Mouse (Mus musculus): ENCODE results near the gene Prss57.

Gene Prss57

GRCm38 (mm10) chr10:79790861-79791260 is at the start of gene Prss57:
Gene Prss57, minus strand, starts transcription at chr10:79790961.
- ATAC-seq (ENCODE audit: insufficient number of reproducible peaks, low FRiP score, low TSS enrichment): no peak

- no peak for ATAC-seq (ENCODE audit: insufficient number of reproducible peaks, low FRiP score, low TSS enrichment)
These were observed 49.3 kb upstream of the Prss57 start for GRCm38 (mm10) chr10:79840091-79840490.

- ATAC-seq (ENCODE audit: insufficient number of reproducible peaks, low FRiP score, low TSS enrichment): no peak
These were observed 47.4 kb upstream of the Prss57 start for GRCm38 (mm10) chr10:79838151-79838550.

- ATAC-seq (ENCODE audit: insufficient number of reproducible peaks, low FRiP score, low TSS enrichment): no peak
These were observed 46.2 kb upstream of the Prss57 start for GRCm38 (mm10) chr10:79836918-79837317.

GRCm38 (mm10) chr10:79834769-79835398 is 44.1 kb upstream of the Prss57 start:
- peak; percentile 64; the same call in 1 of the 2 replicates for ATAC-seq (ENCODE audit: insufficient number of reproducible peaks, low FRiP score, low TSS enrichment)

GRCm38 (mm10) chr10:79832786-79833181 is 42.0 kb upstream of the Prss57 start:
- ATAC-seq (ENCODE audit: insufficient number of reproducible peaks, low FRiP score, low TSS enrichment): no peak

GRCm38 (mm10) chr10:79832026-79832785 is 41.4 kb upstream of the Prss57 start:
- ATAC-seq (ENCODE audit: insufficient number of reproducible peaks, low FRiP score, low TSS enrichment): no peak

GRCm38 (mm10) chr10:79831583-79831982 is 40.8 kb upstream of the Prss57 start:
- ATAC-seq (ENCODE audit: insufficient number of reproducible peaks, low FRiP score, low TSS enrichment): no peak

- ATAC-seq (ENCODE audit: insufficient number of reproducible peaks, low FRiP score, low TSS enrichment): no peak
These were observed 33.7 kb upstream of the Prss57 start for GRCm38 (mm10) chr10:79824413-79824812.

GRCm38 (mm10) chr10:79823011-79823410 is 32.2 kb upstream of the Prss57 start:
- ATAC-seq (ENCODE audit: insufficient number of reproducible peaks, low FRiP score, low TSS enrichment): no peak

- no peak for ATAC-seq (ENCODE audit: insufficient number of reproducible peaks, low FRiP score, low TSS enrichment)
These were observed 31.6 kb upstream of the Prss57 start for GRCm38 (mm10) chr10:79822372-79822771.

GRCm38 (mm10) chr10:79821731-79822130 is 31.0 kb upstream of the Prss57 start:
- ATAC-seq (ENCODE audit: insufficient number of reproducible peaks, low FRiP score, low TSS enrichment): no peak

- no peak for ATAC-seq (ENCODE audit: insufficient number of reproducible peaks, low FRiP score, low TSS enrichment)
These were observed 30.0 kb upstream of the Prss57 start, which contains the start of gene Misp for GRCm38 (mm10) chr10:79820782-79821181. Gene Misp, plus strand, starts transcription at chr10:79820989.

GRCm38 (mm10) chr10:79820277-79820676 is 29.5 kb upstream of the Prss57 start:
- no peak for ATAC-seq (ENCODE audit: insufficient number of reproducible peaks, low FRiP score, low TSS enrichment)

- ATAC-seq (ENCODE audit: insufficient number of reproducible peaks, low FRiP score, low TSS enrichment): no peak
These were observed 28.8 kb upstream of the Prss57 start for GRCm38 (mm10) chr10:79819606-79820005.

- ATAC-seq (ENCODE audit: insufficient number of reproducible peaks, low FRiP score, low TSS enrichment): no peak
These were observed 27.5 kb upstream of the Prss57 start for GRCm38 (mm10) chr10:79818225-79818624.

GRCm38 (mm10) chr10:79817111-79817510 is 26.4 kb upstream of the Prss57 start:
- ATAC-seq (ENCODE audit: insufficient number of reproducible peaks, low FRiP score, low TSS enrichment): no peak

GRCm38 (mm10) chr10:79815671-79816494 is 25.1 kb upstream of the Prss57 start:
- no peak for ATAC-seq (ENCODE audit: insufficient number of reproducible peaks, low FRiP score, low TSS enrichment)

- no peak for ATAC-seq (ENCODE audit: insufficient number of reproducible peaks, low FRiP score, low TSS enrichment)
These were observed 23.6 kb upstream of the Prss57 start for GRCm38 (mm10) chr10:79814271-79814842.

Measured in cerebellum, adult (tissue).